Mouse (Mus musculus): Measurements from ENCODE around the gene Sar1b. TPM values are rescaled to one million over a fixed set of nuclear protein-coding genes. Genes with fewer than 3 reads are reported as not detected.
"Not testable (repeated sequence)": the region's sequence is repeated elsewhere in the genome, so short reads cannot be mapped to it uniquely, and the experiment has no call there.

Gene Sar1b
- polyA plus RNA-seq, 1 experiment from 2014 or later, result 125 TPM

GRCm38 (mm10) chr11:51758207-51758606 lies 5.3 kb upstream of the Sar1b start:
- peaks cover 26% of the 10 kb centered on the region for H3K4me1 ChIP-seq
- not testable (repeated sequence) for H3K27ac ChIP-seq (replicated peaks); H3K27me3 ChIP-seq (ENCODE audit: low read depth, poor library complexity, severe bottlenecking); DNase-seq (ENCODE audit: low spot score); H3K9me3 ChIP-seq (replicated peaks); H3K4me3 ChIP-seq; H3K36me3 ChIP-seq
- 90% methylated on average over 5 of the region's 5 CpGs for WGBS

- no peaks in the 10 kb centered on the region for H3K36me3 ChIP-seq
- no peak overlapping the region for H3K4me3 ChIP-seq
- no peaks in the 10 kb centered on the region for H3K9me3 ChIP-seq (replicated peaks)
- no peak overlapping the region for H3K27ac ChIP-seq (replicated peaks)
- no peak for DNase-seq (ENCODE audit: low spot score)
- H3K4me1 ChIP-seq, result peaks cover 35% of the 10 kb centered on the region
- WGBS, result 90% methylated on average over 2 of the region's 2 CpGs
- no peaks in the 10 kb centered on the region for H3K27me3 ChIP-seq (ENCODE audit: low read depth, poor library complexity, severe bottlenecking)
Observed at GRCm38 (mm10) chr11:51759251-51759650, 4.2 kb upstream of the Sar1b start.

- H3K27me3 ChIP-seq (ENCODE audit: low read depth, poor library complexity, severe bottlenecking), result no peaks in the 10 kb centered on the region
- no peak overlapping the region for H3K4me3 ChIP-seq
- no peak overlapping the region for H3K27ac ChIP-seq (replicated peaks)
- no peaks in the 10 kb centered on the region for H3K9me3 ChIP-seq (replicated peaks)
- DNase-seq (ENCODE audit: low spot score), result no peak
- WGBS, result 88% methylated on average over 6 of the region's 6 CpGs
- H3K36me3 ChIP-seq, result no peaks in the 10 kb centered on the region
- peaks cover 36% of the 10 kb centered on the region for H3K4me1 ChIP-seq
Observed at GRCm38 (mm10) chr11:51759941-51760657, 3.4 kb upstream of the Sar1b start.

- Histone ChIP-seq H3K9me3 (replicated peaks) (no peaks in the 10 kb centered on the region), H3K36me3 (0 out of 2 replicates have a peak, but pooled peaks cover 3% of the 10 kb centered on the region), H3K4me1 (peaks cover 28% of the 10 kb centered on the region), H3K4me3 (no peak overlapping the region), H3K27me3 (ENCODE audit: low read depth, poor library complexity, severe bottlenecking) (no peaks in the 10 kb centered on the region), H3K27ac (replicated peaks) (no peak overlapping the region)
- 79% methylated on average over 5 of the region's 5 CpGs for WGBS
- no peak for DNase-seq (ENCODE audit: low spot score)
Observed at GRCm38 (mm10) chr11:51761241-51761640, 2.2 kb upstream of the Sar1b start.

- H3K4me3 ChIP-seq, result peak overlapping the region; percentile 79
- 0 out of 2 replicates have a peak, but pooled peaks cover 3% of the 10 kb centered on the region for H3K36me3 ChIP-seq
- no peak for DNase-seq (ENCODE audit: low spot score)
- H3K27ac ChIP-seq (replicated peaks), result peak overlapping the region; percentile 80
- no peaks in the 10 kb centered on the region for H3K27me3 ChIP-seq (ENCODE audit: low read depth, poor library complexity, severe bottlenecking)
- WGBS, result 10% methylated on average over 13 of the region's 13 CpGs
- H3K4me1 ChIP-seq, result peaks cover 20% of the 10 kb centered on the region
- no peaks in the 10 kb centered on the region for H3K9me3 ChIP-seq (replicated peaks)
Observed at GRCm38 (mm10) chr11:51763955-51764354, 468 bp downstream of the Sar1b start.

GRCm38 (mm10) chr11:51764816-51765215 lies 1.3 kb downstream of the Sar1b start:
- 0 out of 2 replicates have a peak, but pooled peaks cover 3% of the 10 kb centered on the region for H3K36me3 ChIP-seq
- peak overlapping the region; percentile 79 for H3K4me3 ChIP-seq
- H3K9me3 ChIP-seq (replicated peaks), result no peaks in the 10 kb centered on the region
- H3K27ac ChIP-seq (replicated peaks), result no peak overlapping the region
- WGBS, result 89% methylated on average over 4 of the region's 4 CpGs
- DNase-seq (ENCODE audit: low spot score), result no peak
- H3K27me3 ChIP-seq (ENCODE audit: low read depth, poor library complexity, severe bottlenecking), result no peaks in the 10 kb centered on the region
- H3K4me1 ChIP-seq, result peaks cover 20% of the 10 kb centered on the region

- Histone ChIP-seq H3K4me3 (no peak overlapping the region), H3K27me3 (ENCODE audit: low read depth, poor library complexity, severe bottlenecking) (no peaks in the 10 kb centered on the region), H3K9me3 (replicated peaks) (no peaks in the 10 kb centered on the region), H3K27ac (replicated peaks) (no peak overlapping the region), H3K36me3 (0 out of 2 replicates have a peak, but pooled peaks cover 3% of the 10 kb centered on the region), H3K4me1 (peaks cover 20% of the 10 kb centered on the region)
- DNase-seq (ENCODE audit: low spot score), result no peak
- WGBS, result 85% methylated on average over 8 of the region's 8 CpGs
Observed at GRCm38 (mm10) chr11:51767579-51768220, 4.2 kb downstream of the Sar1b start.

GRCm38 (mm10) chr11:51768296-51768695 lies 4.8 kb downstream of the Sar1b start:
- Histone ChIP-seq H3K4me3 (no peak overlapping the region), H3K4me1 (peaks cover 17% of the 10 kb centered on the region), H3K36me3 (0 out of 2 replicates have a peak, but pooled peaks cover 3% of the 10 kb centered on the region), H3K27ac (replicated peaks) (no peak overlapping the region), H3K9me3 (replicated peaks) (no peaks in the 10 kb centered on the region), H3K27me3 (ENCODE audit: low read depth, poor library complexity, severe bottlenecking) (no peaks in the 10 kb centered on the region)
- DNase-seq (ENCODE audit: low spot score), result no peak
- WGBS, result 81% methylated on average over 5 of the region's 5 CpGs

- 88% methylated on average over 3 of the region's 3 CpGs for WGBS
- Histone ChIP-seq H3K27me3 (ENCODE audit: low read depth, poor library complexity, severe bottlenecking) (no peaks in the 10 kb centered on the region), H3K36me3 (peaks cover 11% of the 10 kb centered on the region), H3K4me1 (no peaks in the 10 kb centered on the region), H3K4me3 (no peak overlapping the region), H3K27ac (replicated peaks) (no peak overlapping the region), H3K9me3 (replicated peaks) (no peaks in the 10 kb centered on the region)
- no peak for DNase-seq (ENCODE audit: low spot score)
Observed at GRCm38 (mm10) chr11:51775507-51775906, 12.0 kb downstream of the Sar1b start.

GRCm38 (mm10) chr11:51777478-51777877 lies 14.0 kb downstream of the Sar1b start:
- WGBS, result 90% methylated on average over 5 of the region's 5 CpGs
- no peaks in the 10 kb centered on the region for H3K27me3 ChIP-seq (ENCODE audit: low read depth, poor library complexity, severe bottlenecking)
- peaks cover 30% of the 10 kb centered on the region for H3K36me3 ChIP-seq
- no peak overlapping the region for H3K27ac ChIP-seq (replicated peaks)
- H3K4me3 ChIP-seq, result no peak overlapping the region
- DNase-seq (ENCODE audit: low spot score), result no peak
- H3K4me1 ChIP-seq, result no peaks in the 10 kb centered on the region
- no peaks in the 10 kb centered on the region for H3K9me3 ChIP-seq (replicated peaks)

- Histone ChIP-seq H3K4me1 (no peaks in the 10 kb centered on the region), H3K27ac (replicated peaks) (no peak overlapping the region), H3K9me3 (replicated peaks) (peaks cover 3% of the 10 kb centered on the region; the same call in 1 of the 2 replicates), H3K36me3 (peaks cover 59% of the 10 kb centered on the region), H3K27me3 (ENCODE audit: low read depth, poor library complexity, severe bottlenecking) (no peaks in the 10 kb centered on the region), H3K4me3 (no peak overlapping the region)
- 91% methylated on average over 9 of the region's 9 CpGs for WGBS
- DNase-seq (ENCODE audit: low spot score), result no peak
Observed at GRCm38 (mm10) chr11:51780773-51781267, 17.3 kb downstream of the Sar1b start.

GRCm38 (mm10) chr11:51782721-51783120 lies 19.2 kb downstream of the Sar1b start:
- Histone ChIP-seq H3K9me3 (replicated peaks) (peaks cover 4% of the 10 kb centered on the region; the same call in 1 of the 2 replicates), H3K27me3 (ENCODE audit: low read depth, poor library complexity, severe bottlenecking) (no peaks in the 10 kb centered on the region), H3K27ac (replicated peaks) (no peak overlapping the region), H3K4me3 (no peak overlapping the region), H3K4me1 (no peaks in the 10 kb centered on the region), H3K36me3 (peaks cover 75% of the 10 kb centered on the region)
- WGBS, result 92% methylated on average over 6 of the region's 6 CpGs
- no peak for DNase-seq (ENCODE audit: low spot score)

GRCm38 (mm10) chr11:51785926-51786325 lies 22.4 kb downstream of the Sar1b start:
- H3K27me3 ChIP-seq (ENCODE audit: low read depth, poor library complexity, severe bottlenecking), result no peaks in the 10 kb centered on the region
- H3K9me3 ChIP-seq (replicated peaks), result peaks cover 4% of the 10 kb centered on the region; the same call in 1 of the 2 replicates
- WGBS, result 92% methylated on average over 6 of the region's 6 CpGs
- no peak overlapping the region for H3K4me3 ChIP-seq
- no peak overlapping the region for H3K27ac ChIP-seq (replicated peaks)
- no peaks in the 10 kb centered on the region for H3K4me1 ChIP-seq
- H3K36me3 ChIP-seq, result peaks cover 91% of the 10 kb centered on the region
- peak; percentile 37 for DNase-seq (ENCODE audit: low spot score)
